Mouse (Mus musculus): ENCODE results near the gene Cacna1g.

- TF ChIP-seq POLR2A (IDR thresholded peaks at IDR 0.05; ENCODE audit: control insufficient read depth, low read depth, low read length), result no peak
- TF ChIP-seq CTCF (IDR thresholded peaks at IDR 0.05; ENCODE audit: control insufficient read depth, insufficient read depth, insufficient replicate concordance, low read depth, low read length), result no peak
These were observed 79.9 kb downstream of the Cacna1g start for GRCm38 (mm10) chr11:94394107-94394506.
